Mouse (Mus musculus) heart, embryonic 12.5 days (tissue): ENCODE results near the gene Rpl10a. TPM values are rescaled to one million over a fixed set of nuclear protein-coding genes. Genes with fewer than 3 reads are reported as not detected.

Source experiments
- ATAC-seq: fragments of 200-750 bp; cut with Nextera tagmentation; 2 replicates; pipeline ENCODE4 v1.8.0; 2017; ENCODE audit warnings: moderate TSS enrichment, moderate library complexity; ENCODE audit not compliant: insufficient number of reproducible peaks, low FRiP score
- H3K27ac ChIP-seq: fragments of 300-500 bp; sonication (generic); 2 replicates; pipeline ENCODE4 v1.5.1; 2016; ENCODE audit warnings: mild to moderate bottlenecking, moderate library complexity; ENCODE audit not compliant: poor library complexity, severe bottlenecking
- H3K27me3 ChIP-seq: fragments of 300-500 bp; sonication (generic); replicated peaks from 2 replicates; pipeline ENCODE4 v1.6.1; 2016; ENCODE audit warnings: mild to moderate bottlenecking, moderate library complexity
- H3K36me3 ChIP-seq: fragments of 300-500 bp; sonication (generic); 2 replicates; pipeline ENCODE4 v1.6.1; 2016; ENCODE audit warnings: mild to moderate bottlenecking, moderate library complexity
- H3K4me1 ChIP-seq: fragments of 300-500 bp; sonication (generic); replicated peaks from 2 replicates; pipeline ENCODE4 v1.6.1; 2016; ENCODE audit warnings: mild to moderate bottlenecking
- H3K4me2 ChIP-seq: fragments of 300-500 bp; sonication (generic); 2 replicates; pipeline ENCODE4 v1.6.1; 2016; ENCODE audit warnings: mild to moderate bottlenecking, moderate library complexity
- H3K4me3 ChIP-seq: fragments of 300-500 bp; sonication (generic); 2 replicates; pipeline ENCODE4 v1.5.1; 2016; ENCODE audit warnings: mild to moderate bottlenecking
- H3K9ac ChIP-seq: fragments of 300-500 bp; sonication (generic); 2 replicates; pipeline ENCODE4 v1.6.1; 2016; ENCODE audit warnings: mild to moderate bottlenecking, moderate library complexity
- H3K9me3 ChIP-seq: fragments of 300-500 bp; sonication (generic); replicated peaks from 2 replicates; pipeline ENCODE4 v1.6.1; 2016; ENCODE audit warnings: mild to moderate bottlenecking, moderate library complexity
- WGBS: fragments of 180-500 bp; shearing (Covaris S2); methylation state at CpG from one replicate; pipeline ENCODE4 v1.1.7; 2016; 5-methylcytosine and 5-hydroxymethylcytosine counted together
- polyA plus RNA-seq: library from polyadenylated mRNA; unstranded; fragments of >200 nt; fragmentation: Nextera tagmentation; extraction: Ambion mirVana; gene quantifications from 2 replicates; pipeline ENCODE4 v1.2.1, GENCODE M21; 2016

Gene Rpl10a
- polyA plus RNA-seq, 1 experiment from 2014 or later = 344 TPM

GRCm38 (mm10) chr17:28290262-28290661 lies 38.0 kb upstream of the Rpl10a start:
- no peak for ATAC-seq

GRCm38 (mm10) chr17:28290671-28291070 lies 37.6 kb upstream of the Rpl10a start:
- H3K4me3 ChIP-seq = no peak overlapping the region
- H3K27ac ChIP-seq = no peak overlapping the region
- peaks cover 7% of the 10 kb centered on the region for H3K9me3 ChIP-seq
- peaks cover 12% of the 10 kb centered on the region for H3K36me3 ChIP-seq
- peaks cover 31% of the 10 kb centered on the region for H3K4me1 ChIP-seq
- no peak overlapping the region for H3K9ac ChIP-seq
- ATAC-seq = no peak
- H3K27me3 ChIP-seq = no peaks in the 10 kb centered on the region
- WGBS = 64% methylated on average over 11 of the region's 11 CpGs
- H3K4me2 ChIP-seq = no peak overlapping the region

More at GRCm38 (mm10) chr17:28290262-28290661, 38.0 kb upstream of the Rpl10a start:
- H3K27ac ChIP-seq = no peak overlapping the region
- peaks cover 7% of the 10 kb centered on the region for H3K9me3 ChIP-seq
- peaks cover 12% of the 10 kb centered on the region for H3K36me3 ChIP-seq
- H3K4me1 ChIP-seq = peaks cover 31% of the 10 kb centered on the region
- no peak overlapping the region for H3K4me2 ChIP-seq
- no peaks in the 10 kb centered on the region for H3K27me3 ChIP-seq
- no peak overlapping the region for H3K4me3 ChIP-seq
- 69% methylated on average over 3 of the region's 3 CpGs for WGBS
- H3K9ac ChIP-seq = no peak overlapping the region

- peaks cover 26% of the 10 kb centered on the region for H3K4me1 ChIP-seq
- no peak for ATAC-seq
- H3K9ac ChIP-seq = no peak overlapping the region
- H3K36me3 ChIP-seq = peaks cover 12% of the 10 kb centered on the region
- 71% methylated on average over 7 of the region's 7 CpGs for WGBS
- H3K27me3 ChIP-seq = no peaks in the 10 kb centered on the region
- H3K4me3 ChIP-seq = no peak overlapping the region
- H3K9me3 ChIP-seq = peaks cover 7% of the 10 kb centered on the region
- no peak overlapping the region for H3K4me2 ChIP-seq
- H3K27ac ChIP-seq = no peak overlapping the region
Measured at GRCm38 (mm10) chr17:28291346-28291745, 36.9 kb upstream of the Rpl10a start.

GRCm38 (mm10) chr17:28293716-28294115 lies 34.6 kb upstream of the Rpl10a start:
- H3K9me3 ChIP-seq = peaks cover 7% of the 10 kb centered on the region
- H3K4me2 ChIP-seq = no peak overlapping the region
- peaks cover 7% of the 10 kb centered on the region for H3K4me1 ChIP-seq
- peaks cover 19% of the 10 kb centered on the region for H3K36me3 ChIP-seq
- H3K27me3 ChIP-seq = no peaks in the 10 kb centered on the region
- no peak overlapping the region for H3K27ac ChIP-seq
- no peak overlapping the region for H3K9ac ChIP-seq
- no peak overlapping the region for H3K4me3 ChIP-seq
- no peak for ATAC-seq
- WGBS = 57% methylated on average over 4 of the region's 4 CpGs

- Histone ChIP-seq H3K4me3 (no peak overlapping the region), H3K27me3 (no peaks in the 10 kb centered on the region), H3K27ac (no peak overlapping the region), H3K36me3 (peaks cover 28% of the 10 kb centered on the region), H3K4me1 (peaks cover 13% of the 10 kb centered on the region), H3K4me2 (no peak overlapping the region), H3K9ac (no peak overlapping the region), H3K9me3 (peaks cover 7% of the 10 kb centered on the region)
- WGBS = 78% methylated on average over 17 of the region's 17 CpGs
- ATAC-seq = no peak
Measured at GRCm38 (mm10) chr17:28294449-28295333, 33.6 kb upstream of the Rpl10a start.

GRCm38 (mm10) chr17:28298888-28299287 lies 29.4 kb upstream of the Rpl10a start:
- ATAC-seq = no peak
- Histone ChIP-seq H3K4me2 (no peak overlapping the region), H3K4me1 (peaks cover 13% of the 10 kb centered on the region), H3K27me3 (no peaks in the 10 kb centered on the region), H3K27ac (no peak overlapping the region), H3K9me3 (no peaks in the 10 kb centered on the region), H3K36me3 (peaks cover 22% of the 10 kb centered on the region), H3K9ac (no peak overlapping the region), H3K4me3 (no peak overlapping the region)
- 91% methylated on average over 17 of the region's 17 CpGs for WGBS

- WGBS = 42% methylated on average over 9 of the region's 11 CpGs
- peak overlapping the region; percentile 1; the same call in 1 of the 2 replicates for H3K9ac ChIP-seq
- H3K27me3 ChIP-seq = no peaks in the 10 kb centered on the region
- no peak overlapping the region for H3K4me2 ChIP-seq
- H3K36me3 ChIP-seq = peaks cover 22% of the 10 kb centered on the region
- ATAC-seq = 0 out of 2 replicates have a peak, but pooled peaks have one; percentile 33
- no peaks in the 10 kb centered on the region for H3K9me3 ChIP-seq
- H3K27ac ChIP-seq = no peak overlapping the region
- H3K4me1 ChIP-seq = peaks cover 13% of the 10 kb centered on the region
- no peak overlapping the region for H3K4me3 ChIP-seq
Measured at GRCm38 (mm10) chr17:28299669-28300320, 28.5 kb upstream of the Rpl10a start.

GRCm38 (mm10) chr17:28300323-28300722 lies 27.9 kb upstream of the Rpl10a start:
- Histone ChIP-seq H3K4me1 (peaks cover 13% of the 10 kb centered on the region), H3K4me2 (no peak overlapping the region), H3K9me3 (peaks cover 3% of the 10 kb centered on the region; the same call in 1 of the 2 replicates), H3K27ac (no peak overlapping the region), H3K4me3 (no peak overlapping the region), H3K36me3 (peaks cover 22% of the 10 kb centered on the region), H3K27me3 (no peaks in the 10 kb centered on the region), H3K9ac (peak overlapping the region; percentile 1; the same call in 1 of the 2 replicates)
- WGBS = 55% methylated on average over 9 of the region's 9 CpGs
- no peak for ATAC-seq

- Histone ChIP-seq H3K4me1 (peaks cover 13% of the 10 kb centered on the region), H3K36me3 (peaks cover 22% of the 10 kb centered on the region), H3K27me3 (no peaks in the 10 kb centered on the region), H3K9me3 (peaks cover 4% of the 10 kb centered on the region; the same call in 1 of the 2 replicates), H3K27ac (no peak overlapping the region), H3K4me2 (no peak overlapping the region), H3K9ac (no peak overlapping the region), H3K4me3 (no peak overlapping the region)
- WGBS = 67% methylated on average over 3 of the region's 3 CpGs
- ATAC-seq = no peak
Measured at GRCm38 (mm10) chr17:28300850-28301249, 27.4 kb upstream of the Rpl10a start.

- no peak overlapping the region for H3K4me2 ChIP-seq
- 49% methylated on average over 10 of the region's 10 CpGs for WGBS
Measured at GRCm38 (mm10) chr17:28305172-28305571, 23.1 kb upstream of the Rpl10a start.

More at GRCm38 (mm10) chr17:28305172-28305571, 23.1 kb upstream of the Rpl10a start:
- Histone ChIP-seq H3K4me3 (no peak overlapping the region), H3K27ac (no peak overlapping the region), H3K27me3 (no peaks in the 10 kb centered on the region), H3K4me1 (peaks cover 8% of the 10 kb centered on the region), H3K9ac (no peak overlapping the region), H3K9me3 (peaks cover 4% of the 10 kb centered on the region; the same call in 1 of the 2 replicates), H3K36me3 (no peaks in the 10 kb centered on the region)
- ATAC-seq = no peak
